31 mouse cellular contexts compared by ENCODE assay signal in genomic region chr14:9331593-9331992, GRCm38 (mm10).
DNase-seq lines count a peak whose midpoint lies in the region; ATAC-seq and TF ChIP-seq lines count a peak whose summit lies in the region.
"Had no signal": no experiment of that assay in that cellular context is flagged by ENCODE, and none has a peak within 500 bp of the region (broad histone marks: within the 10 kb centered on the region; RNA-seq: fewer than 3 reads in every experiment).

No protein-coding gene starts in this region.

- TF ChIP-seq CTCF in ES-Bruce4 (IDR thresholded peaks at IDR 0.05; ENCODE audit: low read depth, low read length): no peak

- H3K9me3 ChIP-seq in midbrain, embryonic 11.5 days (ENCODE audit: control insufficient read depth, low read length): no peaks in the 10 kb centered on the region
- H3K9me3 ChIP-seq in midbrain, embryonic 10.5 days (replicated peaks): no peaks in the 10 kb centered on the region
- H3K9me3 ChIP-seq in ES-Bruce4 (replicated peaks; ENCODE audit: control insufficient read depth, insufficient read depth, low read length, poor library complexity, severe bottlenecking): no peaks in the 10 kb centered on the region
- H3K9me3 ChIP-seq in midbrain, embryonic 15.5 days: no peaks in the 10 kb centered on the region
- H3K9me3 ChIP-seq: embryonic facial prominence, embryonic 10.5 days; embryonic facial prominence, embryonic 13.5 days; forebrain, embryonic 12.5 days; forebrain, embryonic 15.5 days; heart, embryonic 12.5 days; heart, embryonic 15.5 days; hindbrain, embryonic 10.5 days; hindbrain, embryonic 13.5 days had no signal

- no peak overlapping the region for H3K4me2 ChIP-seq in midbrain, embryonic 11.5 days
- no peak overlapping the region for H3K4me2 ChIP-seq in midbrain, embryonic 15.5 days
- H3K4me2 ChIP-seq: embryonic facial prominence, embryonic 13.5 days; forebrain, embryonic 12.5 days; forebrain, embryonic 15.5 days; heart, embryonic 12.5 days; heart, embryonic 15.5 days; hindbrain, embryonic 13.5 days had no signal

- H3K9ac ChIP-seq in midbrain, embryonic 11.5 days (ENCODE audit: low read length): no peak overlapping the region
- H3K9ac ChIP-seq in ES-Bruce4 (ENCODE audit: low read depth, poor library complexity, severe bottlenecking): no peak overlapping the region
- H3K9ac ChIP-seq in midbrain, embryonic 15.5 days: no peak overlapping the region
- H3K9ac ChIP-seq: embryonic facial prominence, embryonic 13.5 days; forebrain, embryonic 12.5 days; forebrain, embryonic 15.5 days; heart, embryonic 12.5 days; heart, embryonic 15.5 days; hindbrain, embryonic 13.5 days had no signal

- H3K27ac ChIP-seq in midbrain, embryonic 11.5 days (ENCODE audit: low read depth, low read length): no peak overlapping the region
- no peak overlapping the region for H3K27ac ChIP-seq in midbrain, embryonic 10.5 days (replicated peaks)
- H3K27ac ChIP-seq in ES-Bruce4 (ENCODE audit: insufficient read depth, low read length): no peak overlapping the region
- no peak overlapping the region for H3K27ac ChIP-seq in midbrain, embryonic 15.5 days
- H3K27ac ChIP-seq: embryonic facial prominence, embryonic 10.5 days; embryonic facial prominence, embryonic 13.5 days; forebrain, embryonic 12.5 days; forebrain, embryonic 15.5 days; heart, embryonic 15.5 days; hindbrain, embryonic 10.5 days; hindbrain, embryonic 13.5 days had no signal

- peaks cover 7% of the 10 kb centered on the region for H3K4me1 ChIP-seq in midbrain, embryonic 11.5 days (ENCODE audit: control insufficient read depth, insufficient read depth, low read length)
- H3K4me1 ChIP-seq in midbrain, embryonic 10.5 days: peaks cover 13% of the 10 kb centered on the region
- H3K4me1 ChIP-seq in ES-Bruce4 (ENCODE audit: control insufficient read depth, insufficient read depth, low read length): no peaks in the 10 kb centered on the region
- 0 out of 2 replicates have a peak, but pooled peaks cover 12% of the 10 kb centered on the region for H3K4me1 ChIP-seq in midbrain, embryonic 15.5 days
- H3K4me1 ChIP-seq: embryonic facial prominence, embryonic 13.5 days; heart, embryonic 12.5 days; heart, embryonic 15.5 days had no signal

- peak; percentile 89 for TF ChIP-seq EP300 in ES-Bruce4 (IDR thresholded peaks at IDR 0.05; ENCODE audit: insufficient read depth, low read depth, low read length)

- no peak for TF ChIP-seq POLR2A in ES-Bruce4 (IDR thresholded peaks at IDR 0.05; ENCODE audit: insufficient read depth, low read length)

- DNase-seq in midbrain, embryonic 11.5 days (ENCODE audit: low spot score, missing footprints): no peak
- no peak for DNase-seq in midbrain, embryonic 10.5 days (ENCODE audit: low spot score)
- peak; percentile 41 for DNase-seq in R1 (ENCODE audit: low read depth, low spot score)
- DNase-seq in right cerebral cortex, postnatal 25 days: no peak
- DNase-seq in adrenal gland, adult 2 months: no peak
- DNase-seq: adrenal gland, postnatal 10 days; adrenal gland, postnatal 36 days; B cell, adult 2 months; cerebellum, adult 11 months; cerebellum, adult 8-10 months; cerebellum, postnatal 36 days; embryo, embryonic 11 days; gastrocnemius, postnatal 25 days; heart, adult 18-20 months; heart, postnatal 10 days; heart, postnatal 36 days had no signal

- no peaks in the 10 kb centered on the region for H3K36me3 ChIP-seq in midbrain, embryonic 11.5 days (ENCODE audit: control insufficient read depth, insufficient read depth, low read length)
- H3K36me3 ChIP-seq in midbrain, embryonic 10.5 days: no peaks in the 10 kb centered on the region
- H3K36me3 ChIP-seq in ES-Bruce4 (ENCODE audit: control insufficient read depth, insufficient read depth, low read length, poor library complexity, severe bottlenecking): no peaks in the 10 kb centered on the region
- H3K36me3 ChIP-seq in midbrain, embryonic 15.5 days (replicated peaks): no peaks in the 10 kb centered on the region
- H3K36me3 ChIP-seq: embryonic facial prominence, embryonic 10.5 days; embryonic facial prominence, embryonic 13.5 days; forebrain, embryonic 12.5 days; forebrain, embryonic 15.5 days; heart, embryonic 12.5 days; heart, embryonic 15.5 days; hindbrain, embryonic 10.5 days; hindbrain, embryonic 13.5 days had no signal

- WGBS in midbrain, embryonic 11.5 days: 22% methylated on average over 3 of the region's 3 CpGs
- WGBS in midbrain, embryonic 10.5 days: 24% methylated on average over 3 of the region's 3 CpGs
- 10% methylated on average over 3 of the region's 3 CpGs for WGBS in midbrain, embryonic 15.5 days

- peak; percentile 24; the same call in 1 of the 2 replicates for ATAC-seq in midbrain, embryonic 11.5 days (ENCODE audit: low FRiP score)
- ATAC-seq in midbrain, embryonic 15.5 days (replicated peaks): peak; percentile 40
- ATAC-seq: activated CD4-positive, CD25-positive, alpha-beta regulatory T cell, adult 4 months; forebrain, embryonic 15.5 days; hindbrain, embryonic 16.5 days; Patski had no signal

- H3K27me3 ChIP-seq in midbrain, embryonic 11.5 days (ENCODE audit: control insufficient read depth, insufficient read depth, low read length): no peaks in the 10 kb centered on the region
- H3K27me3 ChIP-seq in midbrain, embryonic 10.5 days (ENCODE audit: low read depth, poor library complexity, severe bottlenecking): no peaks in the 10 kb centered on the region
- no peaks in the 10 kb centered on the region for H3K27me3 ChIP-seq in ES-Bruce4 (ENCODE audit: control insufficient read depth, insufficient read depth, low read length, poor library complexity, severe bottlenecking)
- no peaks in the 10 kb centered on the region for H3K27me3 ChIP-seq in midbrain, embryonic 15.5 days (replicated peaks)
- H3K27me3 ChIP-seq: CH12.LX; embryonic facial prominence, embryonic 13.5 days; forebrain, embryonic 12.5 days; forebrain, embryonic 15.5 days; heart, embryonic 12.5 days; heart, embryonic 15.5 days; hindbrain, embryonic 13.5 days had no signal

- H3K4me3 ChIP-seq in midbrain, embryonic 11.5 days (ENCODE audit: low read depth, low read length): no peak overlapping the region
- no peak overlapping the region for H3K4me3 ChIP-seq in midbrain, embryonic 10.5 days
- H3K4me3 ChIP-seq in ES-Bruce4 (ENCODE audit: low read depth, low read length): no peak overlapping the region
- H3K4me3 ChIP-seq in midbrain, embryonic 15.5 days: no peak overlapping the region
- H3K4me3 ChIP-seq: embryonic facial prominence, embryonic 10.5 days; embryonic facial prominence, embryonic 13.5 days; erythroblast, embryonic 14.5 days; forebrain, embryonic 12.5 days; forebrain, embryonic 15.5 days; heart, embryonic 12.5 days; heart, embryonic 15.5 days; hindbrain, embryonic 10.5 days; hindbrain, embryonic 13.5 days had no signal
